Mouse (Mus musculus) kidney, adult 2 months (tissue): ENCODE measurements at regions not wholly inside any gene's neighbourhood (a gene's known extent, or its start where the extent isn't known, plus 50 kb on each side); places are given as distances from the start of the nearest gene placed in this dataset.
"Not testable (repeated sequence)": the region's sequence is repeated elsewhere in the genome, so short reads cannot be mapped to it uniquely, and the experiment has no call there.

Experiments
- CTCF ChIP-seq: fragments of 200-500 bp; conservative IDR thresholded peaks from 2 replicates; pipeline ENCODE4 v1.5.1; 2011; ENCODE audit warnings: low read depth, mild to moderate bottlenecking, control low read depth, low read length, moderate library complexity, mixed read lengths; ENCODE audit not compliant: insufficient read depth, insufficient read length
- POLR2A ChIP-seq: fragments of 200-500 bp; IDR thresholded peaks from one replicate; pipeline ENCODE4 v1.6.1; 2011; ENCODE audit warnings: low read depth, low read length, control low read depth

DNA sequence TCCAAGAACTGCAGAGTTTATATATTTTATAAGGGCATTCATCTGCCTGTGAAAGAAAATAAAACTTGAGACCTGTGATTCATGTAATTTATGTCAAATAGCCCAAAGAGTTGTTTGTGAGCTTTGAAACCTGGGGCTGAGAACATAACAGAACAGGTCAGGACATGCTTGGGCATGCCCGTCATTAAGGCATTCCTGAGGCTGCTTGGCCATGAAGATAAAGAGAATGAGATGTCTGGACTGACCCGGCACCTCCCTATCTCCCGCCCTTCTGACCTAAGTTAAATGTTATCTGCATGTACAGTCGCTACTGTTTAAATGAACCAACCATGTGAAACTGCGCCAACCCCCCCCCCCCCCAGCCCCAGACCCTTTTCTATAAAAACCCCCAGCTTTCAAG lies 73.4 kb upstream of the Rfc3 start:
- not testable (repeated sequence) for TF ChIP-seq POLR2A, CTCF
